Mouse (Mus musculus) limb, embryonic 13.5 days (tissue): ENCODE results near the gene Cnih3. TPM values are rescaled to one million over a fixed set of nuclear protein-coding genes. Genes with fewer than 3 reads are reported as not detected.

Experiments
- ATAC-seq: fragments of 200-750 bp; cut with Nextera tagmentation; 2 replicates; pipeline ENCODE4 v1.8.0; 2017; ENCODE audit warnings: low read depth, moderate number of reproducible peaks, moderate TSS enrichment; ENCODE audit not compliant: low FRiP score
- H3K27ac ChIP-seq: fragments of 300-500 bp; sonication (generic); 2 replicates; pipeline ENCODE4 v1.5.1; 2015; ENCODE audit warnings: inconsistent platforms, mild to moderate bottlenecking, moderate library complexity
- H3K27me3 ChIP-seq: fragments of 300-500 bp; sonication (generic); 2 replicates; pipeline ENCODE4 v1.6.1; 2015; ENCODE audit warnings: mild to moderate bottlenecking, inconsistent platforms
- H3K36me3 ChIP-seq: fragments of 300-500 bp; sonication (generic); 2 replicates; pipeline ENCODE4 v1.6.1; 2015; ENCODE audit warnings: inconsistent platforms, mild to moderate bottlenecking, moderate library complexity
- H3K4me1 ChIP-seq: fragments of 300-500 bp; sonication (generic); 2 replicates; pipeline ENCODE4 v1.6.1; 2015; ENCODE audit warnings: inconsistent platforms
- H3K4me2 ChIP-seq: fragments of 300-500 bp; sonication (generic); replicated peaks from 2 replicates; pipeline ENCODE4 v1.6.1; 2015; ENCODE audit warnings: inconsistent platforms, mild to moderate bottlenecking, moderate library complexity
- H3K4me3 ChIP-seq: fragments of 300-500 bp; sonication (generic); 2 replicates; pipeline ENCODE4 v1.5.1; 2015; ENCODE audit warnings: moderate library complexity, mild to moderate bottlenecking, inconsistent platforms
- H3K9ac ChIP-seq: fragments of 300-500 bp; sonication (generic); 2 replicates; pipeline ENCODE4 v1.6.1; 2015; ENCODE audit warnings: mild to moderate bottlenecking, inconsistent platforms
- H3K9me3 ChIP-seq: fragments of 300-500 bp; sonication (generic); 2 replicates; pipeline ENCODE4 v1.6.1; 2016; ENCODE audit warnings: inconsistent platforms
- whole genome bisulfite sequencing: fragments of 180-500 bp; shearing (Covaris S2); methylation state at CpG from one replicate; pipeline ENCODE4 v1.1.7; 2015; 5-methylcytosine and 5-hydroxymethylcytosine counted together
- polyA plus RNA-seq: library from polyadenylated mRNA; unstranded; fragments of >200 nt; fragmentation: Nextera tagmentation; extraction: Ambion mirVana; gene quantifications from 2 replicates; pipeline ENCODE4 v1.2.1, GENCODE M21; 2015

Cnih3 gene
- 0.71 and 0.87 TPM in 2 replicates for polyA plus RNA-seq

- H3K27ac ChIP-seq, result no peak within 1 kb of the TSS
- H3K9me3 ChIP-seq, result no peaks in the 10 kb centered on the region
- peak within 1 kb of the TSS; percentile 57 for H3K4me3 ChIP-seq
- peak; percentile 78 for ATAC-seq
- H3K4me1 ChIP-seq, result peaks cover 21% of the 10 kb centered on the region
- peak within 1 kb of the TSS; percentile 64 for H3K9ac ChIP-seq
- H3K36me3 ChIP-seq, result no peaks in the 10 kb centered on the region
- peaks cover 71% of the 10 kb centered on the region for H3K27me3 ChIP-seq
- H3K4me2 ChIP-seq, result peak within 1 kb of the TSS; percentile 99
- WGBS, result under 1% methylated on average over 75 of the region's 78 CpGs
These were observed at the start of gene Cnih3 for GRCm38 (mm10) chr1:181352367-181353199. Gene Cnih3, plus strand, starts transcription at chr1:181352628.

DNA sequence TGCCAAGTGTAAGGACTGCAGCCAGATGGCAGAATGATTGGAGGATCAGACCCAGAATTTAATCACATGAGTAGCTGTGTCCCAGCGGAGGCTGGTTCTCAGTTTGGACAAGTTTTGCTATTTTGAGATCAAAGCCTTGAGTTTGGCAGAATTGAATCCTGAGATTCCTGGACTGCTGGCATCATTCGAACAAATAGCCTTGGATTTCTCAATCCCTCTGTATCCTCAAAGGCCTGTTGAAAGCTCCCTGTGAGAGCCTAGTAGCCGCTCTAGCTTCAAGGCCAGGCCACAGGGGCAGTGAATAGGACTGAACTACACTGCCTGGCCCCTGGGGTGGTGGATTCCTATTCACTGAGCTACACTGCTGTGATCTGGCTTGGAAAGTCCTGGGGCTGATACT, 44.4 kb upstream of the Cnih3 start:
- 79% methylated on average over 3 of the region's 3 CpGs for WGBS

DNA sequence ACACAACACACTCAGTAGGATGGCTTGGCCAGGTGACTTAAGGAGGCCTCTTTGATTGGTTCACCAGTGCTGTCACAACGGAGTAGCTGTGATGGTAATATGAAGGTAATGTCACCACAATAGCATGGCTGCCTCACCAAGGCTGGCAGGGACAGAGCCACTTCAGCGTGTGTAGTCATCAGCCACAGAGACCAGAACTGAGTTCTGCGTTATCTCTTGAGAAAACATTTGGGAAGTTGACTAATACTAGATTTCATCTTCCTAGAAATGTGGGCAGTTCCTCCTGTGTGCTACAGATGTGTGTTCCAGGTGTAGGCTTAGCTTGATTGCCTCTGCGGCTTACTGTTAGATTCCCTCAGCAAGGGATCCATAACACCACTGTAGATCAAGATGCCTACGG, 41.7 kb upstream of the Cnih3 start:
- Histone ChIP-seq H3K4me1 (no peaks in the 10 kb centered on the region), H3K9ac (no peak overlapping the region), H3K9me3 (no peaks in the 10 kb centered on the region), H3K27ac (no peak overlapping the region), H3K36me3 (no peaks in the 10 kb centered on the region), H3K4me3 (no peak overlapping the region), H3K4me2 (no peak overlapping the region), H3K27me3 (no peaks in the 10 kb centered on the region)
- ATAC-seq, result no peak
- 92% methylated on average over 5 of the region's 5 CpGs for WGBS

More for the DNA sequence above, 44.4 kb upstream of the Cnih3 start:
- no peak overlapping the region for H3K4me3 ChIP-seq
- no peaks in the 10 kb centered on the region for H3K36me3 ChIP-seq
- no peaks in the 10 kb centered on the region for H3K4me1 ChIP-seq
- H3K4me2 ChIP-seq, result no peak overlapping the region
- no peaks in the 10 kb centered on the region for H3K9me3 ChIP-seq
- no peak overlapping the region for H3K9ac ChIP-seq
- no peaks in the 10 kb centered on the region for H3K27me3 ChIP-seq
- no peak overlapping the region for H3K27ac ChIP-seq
- ATAC-seq, result no peak

DNA sequence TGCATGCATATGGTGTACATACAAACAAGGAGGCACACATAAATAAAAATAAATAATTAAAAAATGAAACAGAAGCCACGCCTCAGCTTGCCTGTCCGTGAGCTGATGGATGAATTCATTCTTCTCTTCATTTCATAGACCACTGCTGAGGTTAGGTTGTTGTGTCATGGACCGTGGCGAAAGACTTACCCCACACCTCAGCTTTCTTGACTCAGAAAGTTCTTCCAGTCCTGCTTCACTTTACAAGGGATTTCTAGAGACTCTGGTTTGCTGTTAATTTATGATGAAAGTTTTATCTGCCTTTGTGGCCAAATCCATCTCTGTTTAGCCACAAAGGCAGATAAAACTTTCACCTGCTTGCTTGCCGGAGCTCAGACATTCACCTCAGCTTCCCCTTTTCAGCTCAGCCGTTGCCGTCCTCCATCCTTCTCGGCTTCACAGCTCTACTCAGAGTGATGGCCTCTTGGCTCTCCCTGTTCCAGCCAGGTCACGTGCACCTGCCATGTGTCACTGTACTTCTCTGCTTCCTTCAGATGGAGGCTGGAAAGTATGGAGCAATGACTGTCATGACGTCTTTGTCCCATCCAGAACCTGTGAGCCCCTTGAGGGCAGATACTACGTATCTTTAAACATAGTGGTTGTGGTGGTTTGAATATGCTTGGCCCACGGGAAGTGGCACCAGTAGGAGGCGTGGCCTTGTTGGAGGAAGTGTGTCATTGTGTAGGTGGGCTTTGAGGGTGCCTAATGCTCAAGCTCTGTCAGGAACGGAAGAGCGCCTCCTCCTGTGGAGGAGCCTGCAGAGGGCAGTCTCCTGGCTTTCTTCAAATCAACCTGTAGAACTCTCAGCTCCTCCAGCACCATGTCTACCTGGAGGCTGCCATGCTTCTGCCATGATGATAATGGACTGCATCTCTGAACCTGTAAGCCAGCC, 40.0 kb upstream of the Cnih3 start:
- Histone ChIP-seq H3K36me3 (no peaks in the 10 kb centered on the region), H3K27ac (no peak overlapping the region), H3K4me2 (no peak overlapping the region), H3K4me3 (no peak overlapping the region), H3K9me3 (no peaks in the 10 kb centered on the region), H3K27me3 (no peaks in the 10 kb centered on the region), H3K9ac (no peak overlapping the region), H3K4me1 (no peaks in the 10 kb centered on the region)
- ATAC-seq, result no peak
- 92% methylated on average over 15 of the region's 15 CpGs for WGBS

DNA sequence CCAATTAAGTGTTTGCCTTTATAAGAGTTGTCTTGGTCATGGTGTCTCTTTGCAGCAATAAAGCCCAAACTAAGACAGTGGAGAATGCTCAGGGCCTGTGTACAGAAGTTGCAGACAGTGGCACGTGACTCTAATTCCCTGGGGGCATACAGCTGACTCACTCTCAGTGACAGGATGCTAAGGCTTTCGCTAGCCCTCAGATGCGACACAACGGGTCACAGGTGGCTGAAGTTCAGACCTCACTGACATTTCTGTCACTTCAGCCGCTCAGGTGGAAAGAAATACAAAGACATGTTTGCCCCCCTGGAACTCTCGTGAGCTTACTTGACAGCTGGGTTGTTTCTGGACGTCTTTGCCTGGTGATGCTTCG, 39.4 kb upstream of the Cnih3 start:
- Histone ChIP-seq H3K9me3 (no peaks in the 10 kb centered on the region), H3K27me3 (no peaks in the 10 kb centered on the region), H3K4me3 (no peak overlapping the region), H3K36me3 (no peaks in the 10 kb centered on the region), H3K4me2 (no peak overlapping the region), H3K4me1 (no peaks in the 10 kb centered on the region), H3K27ac (no peak overlapping the region), H3K9ac (no peak overlapping the region)
- no peak for ATAC-seq
- WGBS, result 86% methylated on average over 8 of the region's 8 CpGs

GRCm38 (mm10) chr1:181314301-181314700, 38.1 kb upstream of the Cnih3 start:
- H3K9ac ChIP-seq, result no peak overlapping the region
- H3K27ac ChIP-seq, result no peak overlapping the region
- no peaks in the 10 kb centered on the region for H3K4me1 ChIP-seq
- no peaks in the 10 kb centered on the region for H3K27me3 ChIP-seq
- H3K36me3 ChIP-seq, result no peaks in the 10 kb centered on the region
- no peak overlapping the region for H3K4me2 ChIP-seq
- WGBS, result 70% methylated on average over 10 of the region's 10 CpGs
- no peak overlapping the region for H3K4me3 ChIP-seq
- no peak for ATAC-seq
- H3K9me3 ChIP-seq, result no peaks in the 10 kb centered on the region

GRCm38 (mm10) chr1:181315350-181315749, 37.1 kb upstream of the Cnih3 start:
- no peaks in the 10 kb centered on the region for H3K9me3 ChIP-seq
- 77% methylated on average over 3 of the region's 3 CpGs for WGBS
- H3K36me3 ChIP-seq, result no peaks in the 10 kb centered on the region
- no peaks in the 10 kb centered on the region for H3K4me1 ChIP-seq
- H3K4me2 ChIP-seq, result no peak overlapping the region
- no peak overlapping the region for H3K27ac ChIP-seq
- H3K4me3 ChIP-seq, result no peak overlapping the region
- no peaks in the 10 kb centered on the region for H3K27me3 ChIP-seq
- no peak overlapping the region for H3K9ac ChIP-seq
- no peak for ATAC-seq

DNA sequence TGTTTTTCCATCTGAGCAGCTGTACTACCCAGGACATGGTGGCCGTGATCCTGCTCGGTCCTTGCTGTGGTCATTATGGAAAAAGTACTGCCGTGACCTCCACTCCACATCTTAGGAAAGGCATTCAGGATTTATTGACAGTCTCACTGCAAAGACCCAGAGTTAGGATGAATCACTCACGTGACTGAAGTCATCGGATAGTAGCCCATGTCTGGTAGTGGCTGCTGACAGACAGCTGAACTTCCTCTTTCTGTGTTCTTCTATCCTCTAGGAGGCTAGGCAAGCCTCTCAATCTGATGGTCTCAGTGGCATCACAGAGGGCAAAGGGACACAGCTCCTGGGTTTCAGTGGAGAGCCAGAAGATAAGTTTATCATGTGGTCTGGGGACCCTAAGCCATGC, 35.9 kb upstream of the Cnih3 start:
- no peak overlapping the region for H3K9ac ChIP-seq
- H3K4me1 ChIP-seq, result no peaks in the 10 kb centered on the region
- H3K9me3 ChIP-seq, result no peaks in the 10 kb centered on the region
- ATAC-seq, result no peak
- H3K27ac ChIP-seq, result no peak overlapping the region
- WGBS, result 77% methylated on average over 5 of the region's 5 CpGs
- H3K27me3 ChIP-seq, result no peaks in the 10 kb centered on the region
- H3K4me3 ChIP-seq, result no peak overlapping the region
- no peaks in the 10 kb centered on the region for H3K36me3 ChIP-seq
- H3K4me2 ChIP-seq, result no peak overlapping the region

DNA sequence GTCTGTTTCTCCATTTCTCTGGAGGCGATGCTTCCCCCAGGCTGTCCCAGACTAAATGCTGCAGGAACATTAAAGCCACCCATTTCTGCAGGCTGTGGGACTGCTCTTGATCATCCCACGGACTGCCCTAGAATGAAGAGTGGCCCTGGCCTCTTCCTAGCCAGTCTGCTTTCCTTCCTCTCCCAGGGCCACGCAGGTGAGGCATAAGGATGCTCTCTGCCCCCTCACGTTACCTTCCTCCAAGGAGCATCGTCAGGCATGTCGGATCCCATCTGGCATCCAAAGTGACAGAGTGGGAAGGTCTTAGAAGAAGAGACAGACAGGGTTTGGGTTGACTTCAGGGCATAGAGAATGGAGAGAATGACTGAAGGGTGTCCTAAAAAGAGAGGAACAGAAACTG, 33.0 kb upstream of the Cnih3 start:
- Histone ChIP-seq H3K4me1 (no peaks in the 10 kb centered on the region), H3K9me3 (no peaks in the 10 kb centered on the region), H3K4me3 (no peak overlapping the region), H3K4me2 (no peak overlapping the region), H3K27ac (no peak overlapping the region), H3K27me3 (no peaks in the 10 kb centered on the region), H3K36me3 (no peaks in the 10 kb centered on the region), H3K9ac (no peak overlapping the region)
- ATAC-seq, result no peak
- 81% methylated on average over 6 of the region's 6 CpGs for WGBS

DNA sequence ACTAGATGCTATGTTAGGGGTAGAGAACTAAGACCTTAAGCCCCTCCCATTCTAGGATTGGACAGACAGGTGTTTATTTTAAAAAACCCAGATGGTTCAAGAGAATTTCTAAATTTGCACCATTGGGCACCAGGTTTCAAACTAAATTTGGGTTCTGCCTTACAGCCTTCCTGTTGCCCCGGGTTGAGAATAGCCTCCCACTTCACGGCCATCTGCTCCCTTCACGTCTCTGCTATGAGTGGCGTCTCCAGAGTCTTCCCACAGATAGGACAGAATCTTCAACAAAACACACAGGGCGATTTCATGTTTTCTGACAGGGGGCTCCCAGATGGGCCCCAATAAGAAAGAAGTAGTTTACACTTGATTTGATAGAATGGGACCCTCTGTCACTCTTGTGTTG, 31.3 kb upstream of the Cnih3 start:
- no peak for ATAC-seq
- Histone ChIP-seq H3K4me1 (no peaks in the 10 kb centered on the region), H3K9me3 (no peaks in the 10 kb centered on the region), H3K36me3 (no peaks in the 10 kb centered on the region), H3K4me3 (no peak overlapping the region), H3K9ac (no peak overlapping the region), H3K4me2 (no peak overlapping the region), H3K27ac (no peak overlapping the region), H3K27me3 (no peaks in the 10 kb centered on the region)
- WGBS, result 96% methylated on average over 5 of the region's 5 CpGs

- no peak overlapping the region for H3K4me3 ChIP-seq
- no peak overlapping the region for H3K27ac ChIP-seq
- no peaks in the 10 kb centered on the region for H3K27me3 ChIP-seq
- H3K9me3 ChIP-seq, result no peaks in the 10 kb centered on the region
- no peak overlapping the region for H3K9ac ChIP-seq
- 85% methylated on average over 3 of the region's 3 CpGs for WGBS
- ATAC-seq, result no peak
- H3K4me1 ChIP-seq, result no peaks in the 10 kb centered on the region
- H3K4me2 ChIP-seq, result no peak overlapping the region
- H3K36me3 ChIP-seq, result no peaks in the 10 kb centered on the region
These were observed 29.3 kb upstream of the Cnih3 start for GRCm38 (mm10) chr1:181323134-181323533.

DNA sequence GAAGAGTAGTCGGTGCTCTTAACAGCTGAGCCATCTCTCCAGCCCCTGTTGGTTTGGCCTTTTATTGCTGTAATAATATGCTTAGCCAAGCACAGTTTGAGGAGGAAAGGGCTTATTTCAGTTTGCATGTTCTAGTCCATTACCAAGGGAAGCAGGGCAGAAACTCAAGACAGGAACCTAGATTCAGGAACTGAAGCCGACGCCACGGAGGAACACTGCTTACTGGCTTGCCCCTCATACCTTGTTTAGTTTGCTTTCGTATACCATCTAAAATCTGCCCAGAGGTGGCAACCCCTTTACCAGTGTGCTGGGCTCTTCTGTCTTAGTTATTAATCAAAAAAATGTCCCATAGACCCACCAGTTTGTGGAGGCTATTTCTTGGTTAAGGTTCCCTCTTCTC, 25.3 kb upstream of the Cnih3 start:
- H3K4me3 ChIP-seq, result no peak overlapping the region
- H3K9ac ChIP-seq, result no peak overlapping the region
- ATAC-seq, result no peak
- no peak overlapping the region for H3K4me2 ChIP-seq
- 91% methylated on average over 5 of the region's 5 CpGs for WGBS
- no peaks in the 10 kb centered on the region for H3K9me3 ChIP-seq
- H3K4me1 ChIP-seq, result no peaks in the 10 kb centered on the region
- H3K27ac ChIP-seq, result no peak overlapping the region
- H3K27me3 ChIP-seq, result no peaks in the 10 kb centered on the region
- no peaks in the 10 kb centered on the region for H3K36me3 ChIP-seq
